Mouse (Mus musculus): ENCODE results near the gene Csrp3.
A peak's percentile ranks its signal among the peaks of the same experiment; 100 is the strongest.

The Csrp3 gene

DNA sequence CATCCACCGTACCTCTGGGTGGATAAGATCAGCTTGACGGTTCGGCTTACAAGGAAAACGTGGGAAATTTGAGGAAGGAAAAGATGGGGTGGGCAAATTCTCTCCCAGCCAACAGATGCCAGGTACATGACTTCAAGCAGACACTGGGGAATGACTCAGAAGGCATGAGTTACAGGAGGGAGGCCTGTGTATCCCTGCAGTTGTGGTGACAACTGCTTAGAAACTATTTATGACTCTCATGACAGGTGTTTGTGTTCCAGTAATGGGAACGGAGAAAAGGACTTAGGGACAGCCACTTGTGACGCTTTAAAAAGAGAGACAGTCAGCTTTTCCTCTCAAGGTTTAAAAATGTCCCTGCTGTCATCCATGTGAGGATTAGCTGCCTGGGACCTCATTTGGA, 22.3 kb upstream of the Csrp3 start:
- no peak for DNase-seq (ENCODE audit: extremely low read depth, low read depth)

DNA sequence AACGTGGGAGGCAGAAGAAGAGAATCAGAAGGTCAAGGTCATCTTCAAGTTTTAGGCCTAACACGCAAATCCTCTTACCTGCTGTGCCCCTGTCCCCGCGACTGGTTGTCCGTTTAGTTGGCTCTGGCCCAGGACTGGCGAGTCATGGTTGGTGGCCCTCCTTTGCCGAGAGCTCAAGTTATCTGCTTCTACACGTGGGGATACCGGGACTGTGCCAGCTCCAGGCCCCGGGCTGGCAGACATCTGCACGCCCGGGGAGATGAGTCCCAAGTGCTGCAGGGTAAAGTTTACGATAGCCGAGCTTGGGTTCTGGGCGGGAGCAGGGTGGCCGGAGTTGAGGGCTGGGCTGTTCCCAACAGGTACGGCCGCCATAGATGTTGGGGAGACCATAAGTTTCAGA, 19.7 kb upstream of the Csrp3 start:
- no peak for DNase-seq (ENCODE audit: extremely low read depth, low read depth)

DNA sequence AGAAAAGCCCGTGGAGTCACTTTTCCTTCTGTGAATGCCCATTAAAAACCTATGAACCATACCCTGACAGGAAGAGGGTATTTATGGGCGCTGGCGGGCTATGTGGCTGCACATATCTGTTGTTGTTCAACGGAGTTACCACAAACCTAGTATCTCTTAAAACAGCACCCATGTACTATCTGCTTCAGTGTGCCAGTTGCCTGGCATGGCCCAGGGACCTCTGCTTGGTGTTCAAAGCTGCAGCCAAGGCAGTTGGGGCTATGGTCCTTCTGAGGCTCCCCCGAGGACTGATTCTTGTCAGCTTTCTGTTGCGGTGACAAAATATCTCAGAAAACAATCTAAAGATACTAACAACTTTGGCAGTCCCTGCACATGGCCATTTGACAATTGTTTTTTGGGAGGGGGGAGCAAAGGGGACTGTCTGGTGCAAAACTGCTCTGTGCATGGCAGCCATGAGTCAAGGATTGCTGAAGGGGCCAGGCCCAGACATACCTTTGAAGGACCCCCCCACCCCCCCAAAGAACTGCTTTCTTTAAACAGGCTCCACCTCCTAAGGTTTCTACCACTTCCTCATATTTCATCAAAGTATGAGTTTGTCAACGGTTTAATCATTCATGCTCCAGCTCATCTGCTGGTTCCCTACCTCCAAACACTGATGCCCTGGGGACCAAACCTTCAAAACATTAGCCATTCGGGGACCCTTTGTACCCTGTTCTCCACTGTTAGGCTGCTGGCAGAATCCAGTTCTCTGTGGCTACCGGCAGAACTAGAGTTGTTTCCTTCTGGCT, 17.0 kb upstream of the Csrp3 start:
- DNase-seq (ENCODE audit: extremely low read depth, low read depth), result peak; percentile 68

DNA sequence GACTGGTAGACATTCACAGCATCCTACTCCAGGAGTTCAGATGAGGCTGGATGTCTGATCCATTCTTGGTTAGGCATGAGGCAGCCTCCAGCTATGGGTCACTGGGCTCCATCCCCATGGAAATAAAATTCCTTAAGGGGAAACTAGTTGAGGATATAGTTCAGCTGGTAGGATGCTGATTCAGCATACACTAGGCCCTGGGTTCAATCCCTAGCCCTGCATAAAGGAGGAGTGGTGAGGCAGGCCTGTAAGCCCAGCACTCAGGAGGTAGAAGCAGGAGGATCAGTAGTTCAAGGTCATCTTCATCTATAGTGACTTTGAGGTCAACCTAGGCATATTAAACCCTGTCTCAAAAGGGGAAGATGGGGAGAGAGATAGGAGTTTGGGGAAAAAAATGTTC, 16.4 kb upstream of the Csrp3 start:
- no peak for DNase-seq (ENCODE audit: extremely low read depth, low read depth)

DNA sequence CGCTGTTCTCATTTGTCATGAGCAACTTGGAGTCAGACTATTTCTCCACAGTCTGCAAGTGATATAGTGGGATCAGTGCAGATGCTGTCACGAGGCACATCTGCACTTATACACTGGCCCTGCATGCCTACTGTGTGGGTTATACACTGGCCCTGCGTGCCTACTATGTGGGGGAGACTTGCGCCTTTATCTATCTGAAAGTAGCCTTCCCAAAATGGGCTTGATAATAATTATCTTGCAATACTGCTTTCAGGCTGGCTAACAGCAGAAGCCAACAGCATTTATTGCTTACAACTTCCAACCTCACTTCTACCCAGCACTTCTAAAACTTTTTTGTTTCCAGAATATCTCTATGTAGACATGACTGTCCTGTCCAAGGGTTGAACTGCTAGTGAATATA, 14.0 kb upstream of the Csrp3 start:
- no peak for DNase-seq (ENCODE audit: extremely low read depth, low read depth)

DNA sequence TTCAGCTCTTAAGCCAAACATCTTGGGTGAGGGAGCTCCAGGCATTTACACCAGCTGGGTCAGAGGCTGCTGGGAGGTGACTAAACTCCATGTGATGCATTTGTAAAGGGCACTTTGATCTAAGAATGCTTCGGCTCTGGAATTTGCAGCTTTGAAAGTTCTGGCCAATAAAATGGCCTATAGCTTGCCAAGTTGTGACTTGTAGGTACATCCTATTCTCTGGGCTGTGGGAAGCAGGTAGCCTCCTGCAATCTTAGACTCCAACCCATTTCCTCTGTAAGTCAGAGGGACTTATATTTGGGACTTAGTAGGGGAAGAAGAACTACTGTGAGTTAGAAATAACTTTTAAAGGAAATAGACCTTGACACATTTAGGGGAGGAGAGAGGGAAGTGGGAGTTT, 13.1 kb upstream of the Csrp3 start:
- no peak for DNase-seq (ENCODE audit: extremely low read depth, low read depth)

DNA sequence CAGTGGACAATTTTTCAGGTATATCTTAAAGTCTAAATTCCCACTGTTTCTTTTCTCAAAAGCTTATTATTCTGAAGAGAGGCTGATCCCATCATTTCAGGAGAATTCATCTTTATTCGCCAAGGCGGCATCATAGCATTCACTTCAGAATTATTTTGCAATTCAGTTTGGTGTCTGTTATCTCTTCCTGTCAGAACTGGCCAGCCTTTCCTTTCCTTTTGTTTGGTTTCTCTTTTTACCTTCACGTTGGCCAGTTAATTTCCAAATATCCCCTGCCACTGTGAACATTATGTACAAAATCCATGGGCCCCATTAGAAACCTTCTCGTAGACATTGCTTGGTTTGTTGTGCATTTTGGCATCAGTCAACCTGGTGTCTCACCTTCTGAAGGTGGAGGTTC, 11.5 kb upstream of the Csrp3 start:
- DNase-seq (ENCODE audit: extremely low read depth, low read depth), result peak; percentile 62

DNA sequence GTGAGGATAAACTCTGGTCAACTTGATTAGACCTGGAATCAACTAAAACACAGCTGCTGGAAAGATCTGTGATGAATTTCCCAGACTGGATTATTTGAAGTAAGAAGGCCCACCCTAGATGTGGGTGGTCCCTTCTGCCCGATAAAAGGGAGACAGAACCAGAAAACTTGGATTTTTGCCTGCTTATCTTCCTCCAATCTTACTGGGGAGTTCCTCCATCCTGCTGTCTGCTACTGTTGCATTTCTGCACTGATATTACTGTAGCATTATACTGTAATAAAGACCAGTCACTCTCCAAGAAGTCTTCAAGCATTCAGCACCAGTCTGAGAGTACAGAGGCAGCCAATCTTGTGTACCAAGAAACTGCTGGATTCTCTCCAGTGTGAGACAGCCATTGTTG, 10.4 kb upstream of the Csrp3 start:
- DNase-seq (ENCODE audit: extremely low read depth, low read depth), result no peak

DNA sequence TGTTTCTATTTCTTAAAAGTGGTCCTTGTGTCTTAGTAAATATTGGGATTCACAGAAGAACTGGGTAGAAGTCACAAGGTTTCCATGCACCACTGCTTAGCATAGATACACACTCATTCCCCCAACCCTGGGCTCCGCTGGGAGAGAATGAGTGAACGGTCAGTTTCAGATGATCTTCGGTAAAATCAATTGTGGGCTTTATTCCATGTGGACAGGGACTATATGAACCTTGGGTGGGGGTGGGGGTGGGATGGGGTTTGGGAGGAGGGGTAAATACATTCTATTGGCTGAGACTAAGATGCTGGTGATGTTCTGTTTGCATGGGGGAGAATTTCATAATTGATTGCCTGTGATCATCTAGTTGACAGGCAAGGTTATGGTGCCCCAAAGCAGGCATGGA, 7.6 kb upstream of the Csrp3 start:
- no peak for DNase-seq (ENCODE audit: extremely low read depth, low read depth)

DNA sequence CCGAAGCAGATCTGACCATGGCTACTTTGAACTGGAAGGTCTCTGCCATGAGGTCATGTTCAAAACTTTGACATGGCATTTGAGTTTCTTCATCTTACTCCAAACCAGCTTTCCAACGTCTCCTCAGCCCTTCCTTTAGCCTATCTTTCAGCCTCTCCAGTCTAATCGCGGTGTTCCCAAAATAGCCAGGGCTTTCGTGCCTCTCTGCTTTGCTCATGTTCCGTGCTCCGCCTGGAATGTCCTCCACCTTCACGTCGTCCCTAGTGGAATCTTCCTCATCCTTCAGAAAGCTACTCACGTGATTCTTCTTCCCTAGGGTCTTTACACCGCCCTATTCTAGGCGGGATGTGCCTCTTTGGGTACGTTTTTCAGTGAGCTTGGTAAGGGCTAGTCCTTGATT, 5.7 kb upstream of the Csrp3 start:
- no peak for DNase-seq (ENCODE audit: extremely low read depth, low read depth)

DNA sequence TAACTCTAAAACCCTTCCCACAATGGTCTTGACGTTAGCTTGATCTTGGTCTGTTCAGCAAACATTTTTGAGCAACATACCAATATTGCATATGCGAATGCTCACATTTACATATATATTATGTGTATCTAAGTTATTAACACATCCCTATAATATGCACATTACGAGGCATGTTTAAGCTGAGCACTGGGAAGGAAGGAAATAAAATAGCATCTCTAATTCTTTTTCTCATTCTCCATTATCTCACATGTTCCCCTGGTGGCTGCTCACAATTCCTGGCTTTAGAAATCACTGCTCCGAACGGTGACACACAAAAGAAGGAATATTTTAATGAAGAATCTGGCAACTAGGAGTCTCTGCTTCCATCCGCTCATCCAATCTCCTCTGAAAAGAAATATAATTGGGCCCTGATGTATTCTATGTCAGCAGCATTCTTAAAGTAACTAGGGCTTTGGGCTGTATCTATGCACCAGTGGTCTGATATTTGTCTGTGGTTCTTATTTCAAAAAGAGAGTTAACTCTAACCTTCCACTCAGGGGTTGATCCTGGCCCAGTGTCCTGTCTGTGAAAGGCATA, 3.8 kb upstream of the Csrp3 start:
- no peak for DNase-seq (ENCODE audit: extremely low read depth, low read depth)

DNA sequence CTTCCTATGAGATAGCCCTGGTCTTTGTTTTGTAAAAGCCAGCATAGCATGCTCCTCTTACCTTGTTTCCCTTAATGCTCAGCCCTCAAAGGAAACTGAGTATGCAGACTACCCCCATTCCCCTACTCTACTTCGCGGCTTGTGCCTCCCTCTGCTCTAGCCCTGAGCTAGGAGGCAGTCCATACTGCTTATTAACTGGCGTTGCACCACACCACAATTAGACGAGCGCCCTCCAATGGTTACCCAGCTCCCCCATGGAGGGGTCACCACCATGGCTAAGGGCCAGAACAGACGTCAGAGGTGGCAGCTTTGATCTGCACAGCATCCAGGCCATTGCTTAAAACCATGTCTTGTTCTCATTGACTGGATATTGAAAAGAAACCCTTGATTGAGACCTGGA, 1.1 kb downstream of the Csrp3 start:
- DNase-seq (ENCODE audit: extremely low read depth, low read depth), result no peak

DNA sequence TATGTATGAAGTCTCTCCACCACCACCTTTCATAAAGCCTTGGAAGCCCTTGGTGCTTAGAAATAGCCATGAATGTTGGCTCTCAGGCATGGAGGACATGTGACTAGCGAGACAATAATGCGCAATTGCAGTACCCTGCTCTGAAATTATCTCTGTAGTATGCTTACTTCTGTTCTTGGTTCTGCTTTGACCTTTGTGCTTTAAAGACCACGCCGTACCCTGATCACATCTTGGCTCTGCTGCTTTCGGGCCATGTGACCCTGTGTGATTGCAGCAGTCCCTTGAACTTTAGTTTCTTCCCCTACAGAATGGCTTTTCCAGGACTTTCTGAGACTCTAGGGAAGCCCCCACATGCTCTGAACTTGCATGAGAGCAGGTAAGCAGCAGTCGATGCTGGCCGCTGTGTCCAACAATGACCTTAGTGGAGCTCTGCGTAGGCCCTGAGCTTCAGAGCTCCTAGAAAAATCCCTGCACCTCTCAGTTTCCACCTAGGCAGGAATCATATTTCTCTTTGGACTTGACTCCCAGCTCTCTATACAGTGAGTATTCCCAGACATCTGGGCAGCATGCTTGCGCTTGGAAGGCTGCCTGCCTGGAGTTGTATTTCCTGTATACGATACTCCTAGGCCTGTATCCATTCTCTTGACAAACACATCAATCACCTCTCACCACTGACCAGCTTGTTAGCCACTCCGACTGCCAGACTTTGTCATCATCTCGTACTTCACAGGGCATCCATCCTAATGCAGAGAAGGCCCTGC, 2.4 kb downstream of the Csrp3 start:
- DNase-seq (ENCODE audit: extremely low read depth, low read depth), result no peak

DNA sequence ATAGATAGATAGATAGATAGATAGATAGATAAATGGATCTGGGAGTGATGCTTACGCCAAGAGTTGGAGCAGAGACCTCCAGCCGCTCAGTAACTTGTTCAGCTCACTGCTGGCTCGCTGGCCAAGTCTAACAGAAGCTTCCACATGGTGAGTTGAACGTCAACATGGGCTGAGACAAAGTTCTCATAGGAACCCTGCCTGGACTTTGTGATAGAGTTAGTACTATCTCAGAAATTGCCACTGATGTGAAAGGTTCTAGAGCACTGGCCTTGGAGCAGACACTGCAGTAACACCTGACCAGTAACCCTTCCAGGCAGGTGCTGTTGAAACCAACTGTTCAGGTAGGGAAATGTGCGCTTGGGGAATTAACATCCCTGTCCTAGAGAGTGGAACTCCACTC, 4.3 kb downstream of the Csrp3 start:
- no peak for DNase-seq (ENCODE audit: extremely low read depth, low read depth)

DNA sequence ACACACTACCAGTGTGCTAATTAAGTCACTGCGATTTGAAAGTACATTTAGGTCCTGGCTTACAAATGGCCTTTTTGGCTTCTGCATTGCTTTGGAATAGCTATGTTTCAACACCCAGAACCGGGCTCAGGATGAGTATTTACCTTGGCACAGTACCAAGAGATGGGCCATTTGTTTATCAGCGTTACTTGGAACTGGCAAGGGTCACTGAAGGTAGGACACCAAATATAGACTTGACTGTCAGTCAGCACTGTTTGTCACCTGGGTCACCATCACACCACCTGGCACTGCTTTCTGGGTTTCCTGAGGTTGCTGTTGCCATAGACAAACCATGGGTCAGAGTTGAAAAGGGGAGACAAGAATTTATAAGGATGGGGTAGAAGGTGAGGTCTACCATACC, 5.5 kb downstream of the Csrp3 start:
- no peak for DNase-seq (ENCODE audit: extremely low read depth, low read depth)

DNA sequence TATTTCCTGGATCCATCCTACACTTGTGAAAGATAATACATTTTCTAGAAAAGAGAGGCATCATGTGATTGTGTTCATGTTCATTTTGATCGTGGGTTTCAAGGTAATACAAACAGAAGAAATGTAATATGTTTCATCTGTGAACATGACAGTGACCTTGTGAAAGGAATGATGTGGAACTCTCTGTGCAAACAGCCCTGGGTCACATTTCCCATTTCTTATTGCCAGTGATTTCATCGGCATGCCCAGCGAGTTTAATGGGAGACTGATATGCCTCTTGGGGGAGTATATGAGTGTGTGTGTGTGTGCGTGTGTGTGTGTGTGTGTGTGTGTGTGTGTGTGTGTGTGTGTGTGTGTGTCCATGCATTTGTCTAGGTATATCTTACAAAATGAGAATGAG, 6.3 kb downstream of the Csrp3 start:
- no peak for DNase-seq (ENCODE audit: extremely low read depth, low read depth)

DNA sequence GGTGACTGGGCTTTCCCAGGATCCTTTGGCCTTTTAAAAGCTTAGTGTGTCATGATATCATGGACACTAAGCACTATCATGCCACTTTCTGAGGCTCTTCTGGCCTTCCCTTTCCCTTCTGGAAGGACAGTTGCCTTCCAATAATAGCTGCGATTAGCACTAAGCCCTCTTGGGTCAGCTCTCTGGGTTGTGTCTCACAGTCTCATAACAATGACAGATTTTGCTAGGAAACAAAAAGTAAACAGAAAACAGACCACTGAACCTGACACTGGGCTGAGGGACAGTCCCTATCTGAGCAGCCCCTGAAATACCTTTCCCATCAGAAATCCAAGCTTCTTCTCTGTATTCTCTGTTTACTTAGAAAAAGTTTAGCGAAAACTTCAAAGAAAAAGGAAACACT, 7.3 kb downstream of the Csrp3 start:
- no peak for DNase-seq (ENCODE audit: extremely low read depth, low read depth)

DNA sequence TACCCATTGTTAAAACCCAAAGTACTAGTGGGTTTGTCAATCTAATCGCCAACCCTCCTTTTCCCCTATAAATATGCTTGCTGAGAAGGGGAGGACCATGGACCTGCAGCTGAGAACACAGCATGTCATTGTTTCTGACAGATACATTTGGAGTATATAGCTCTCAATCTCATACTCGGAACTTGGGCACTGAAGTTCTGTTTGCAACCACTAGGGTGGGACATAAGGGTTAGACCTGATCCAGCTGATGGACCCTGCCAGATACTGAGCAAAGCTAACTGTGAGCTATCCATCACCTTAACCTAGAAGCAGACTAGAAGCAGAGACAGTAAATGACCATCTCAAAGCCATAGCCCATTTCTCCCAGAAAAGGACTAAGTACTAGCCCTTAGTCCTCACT, 9.4 kb downstream of the Csrp3 start:
- DNase-seq (ENCODE audit: extremely low read depth, low read depth), result no peak

DNA sequence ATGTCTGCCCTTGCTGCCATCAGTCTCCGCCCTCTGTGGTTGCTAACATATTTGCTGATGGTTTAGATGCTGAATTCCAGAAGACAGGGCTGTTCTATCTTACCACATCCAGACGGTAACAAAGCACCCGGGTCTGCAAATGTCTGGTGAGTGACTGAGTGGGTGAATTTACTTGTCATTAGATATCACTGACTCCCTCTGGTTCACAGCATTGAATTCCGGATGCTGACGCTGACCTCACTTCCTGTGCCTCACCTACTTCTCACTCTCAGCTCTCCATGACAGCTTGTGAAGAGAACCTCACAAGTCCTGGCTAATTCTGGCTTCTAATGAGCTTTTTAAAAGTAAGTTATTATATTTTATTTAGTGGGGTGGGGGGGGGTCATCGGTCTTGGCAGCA, 10.9 kb downstream of the Csrp3 start:
- DNase-seq (ENCODE audit: extremely low read depth, low read depth), result no peak

DNA sequence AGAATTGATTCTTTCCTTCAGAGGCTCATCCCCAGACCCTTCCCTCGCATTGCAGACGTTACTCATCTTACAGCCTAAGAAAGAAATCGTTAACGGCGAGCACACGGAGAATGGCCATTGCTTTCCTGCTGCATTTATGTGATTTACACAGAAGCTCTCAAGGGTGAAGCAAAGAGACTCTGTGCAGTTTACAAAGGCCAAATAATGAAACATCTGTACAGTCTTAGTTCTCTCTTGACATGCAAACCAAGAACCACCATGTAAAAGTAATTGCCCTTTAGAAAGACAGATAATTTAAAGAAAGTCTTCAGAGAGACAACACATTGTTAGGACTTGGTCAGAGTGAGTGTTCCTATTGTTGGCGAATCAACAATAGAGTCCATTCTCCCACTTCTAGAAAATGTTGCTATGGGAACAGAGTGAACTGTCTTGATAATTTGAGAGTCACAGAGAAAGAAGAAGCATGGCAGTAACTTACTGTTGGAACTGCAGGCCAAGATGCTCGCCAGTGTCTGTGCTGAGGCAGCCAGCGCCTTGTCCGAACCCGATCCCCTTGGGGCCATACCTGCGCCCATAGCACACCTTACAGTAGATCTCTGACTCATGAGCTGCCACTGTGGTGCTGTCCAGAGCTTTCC, 12.7 kb downstream of the Csrp3 start:
- DNase-seq (ENCODE audit: extremely low read depth, low read depth), result no peak

DNA sequence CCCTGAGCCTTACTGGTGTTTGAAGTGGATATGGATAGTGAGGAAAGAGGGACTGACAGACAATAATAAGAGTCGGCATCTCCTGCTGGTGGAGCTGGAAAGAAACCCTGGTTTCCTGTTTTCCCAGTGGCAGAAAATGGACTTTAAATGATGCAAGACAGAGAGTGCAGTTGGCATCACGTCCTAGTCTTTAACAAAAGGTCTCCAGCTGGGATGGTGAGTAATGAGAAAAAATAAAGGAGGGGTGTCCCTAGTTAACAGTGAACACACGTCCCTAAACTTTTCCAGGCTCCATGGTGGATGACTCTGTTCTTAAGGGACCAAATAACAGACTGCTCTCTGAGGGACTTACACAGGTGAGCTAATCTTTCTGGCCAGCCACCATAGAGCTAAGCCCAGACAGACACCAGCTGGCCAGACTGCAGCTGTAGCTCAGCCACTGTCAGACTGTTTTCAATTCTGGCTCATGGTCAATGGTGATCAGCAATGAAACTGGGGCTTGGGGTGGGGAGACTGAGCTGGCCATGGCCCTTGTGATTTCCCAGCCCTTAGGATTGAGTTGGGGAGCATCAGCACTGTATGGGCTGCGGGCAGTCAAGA, 13.4 kb downstream of the Csrp3 start:
- DNase-seq (ENCODE audit: extremely low read depth, low read depth), result no peak

DNA sequence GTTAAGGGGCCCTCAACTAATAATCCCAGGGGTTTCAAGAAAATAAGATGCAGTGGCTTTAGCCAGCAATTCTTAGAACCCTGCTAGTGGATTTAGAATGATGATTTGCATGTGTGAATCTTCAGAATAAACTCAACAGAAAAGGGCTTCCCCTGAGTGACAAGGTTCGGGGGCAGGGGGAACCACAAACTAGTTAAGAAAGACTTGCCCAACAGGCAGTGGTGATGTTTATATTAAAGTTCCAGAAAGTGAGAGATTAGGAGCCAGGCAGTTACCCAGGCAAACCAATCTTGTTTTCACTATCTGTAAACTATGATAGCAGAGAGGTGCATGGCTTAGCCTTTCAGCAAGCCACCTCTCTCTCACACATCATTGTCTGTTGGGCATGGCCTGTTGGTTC, 15.1 kb downstream of the Csrp3 start:
- no peak for DNase-seq (ENCODE audit: extremely low read depth, low read depth)
